Mouse (Mus musculus): ENCODE results near the gene Cep350. TPM values are rescaled to one million over a fixed set of nuclear protein-coding genes. Genes with fewer than 3 reads are reported as not detected.

Gene Cep350
- total RNA-seq, 2 experiments from 2014 or later: 35.4 to 37.7 TPM

DNA sequence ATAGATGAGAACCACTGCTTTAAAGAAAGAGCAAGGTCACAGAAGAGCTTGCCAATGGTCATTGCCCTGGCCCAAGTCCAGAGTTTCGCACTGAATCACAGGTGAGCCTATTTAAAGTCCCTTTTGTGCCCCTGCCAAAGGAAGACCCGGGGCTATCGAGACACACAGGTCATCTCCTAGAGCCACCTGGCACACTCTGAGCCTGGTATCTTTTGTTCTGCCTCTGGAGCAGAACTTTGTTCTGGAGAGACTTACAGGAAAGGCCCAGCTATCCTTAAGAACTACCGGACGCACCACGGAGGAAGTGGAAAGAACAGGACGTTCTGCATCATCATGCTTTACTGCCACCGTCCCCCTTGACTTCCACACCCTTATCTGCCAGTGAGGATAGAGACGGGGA is 167.4 kb downstream of the Cep350 start:
- DNase-seq: no peak

DNA sequence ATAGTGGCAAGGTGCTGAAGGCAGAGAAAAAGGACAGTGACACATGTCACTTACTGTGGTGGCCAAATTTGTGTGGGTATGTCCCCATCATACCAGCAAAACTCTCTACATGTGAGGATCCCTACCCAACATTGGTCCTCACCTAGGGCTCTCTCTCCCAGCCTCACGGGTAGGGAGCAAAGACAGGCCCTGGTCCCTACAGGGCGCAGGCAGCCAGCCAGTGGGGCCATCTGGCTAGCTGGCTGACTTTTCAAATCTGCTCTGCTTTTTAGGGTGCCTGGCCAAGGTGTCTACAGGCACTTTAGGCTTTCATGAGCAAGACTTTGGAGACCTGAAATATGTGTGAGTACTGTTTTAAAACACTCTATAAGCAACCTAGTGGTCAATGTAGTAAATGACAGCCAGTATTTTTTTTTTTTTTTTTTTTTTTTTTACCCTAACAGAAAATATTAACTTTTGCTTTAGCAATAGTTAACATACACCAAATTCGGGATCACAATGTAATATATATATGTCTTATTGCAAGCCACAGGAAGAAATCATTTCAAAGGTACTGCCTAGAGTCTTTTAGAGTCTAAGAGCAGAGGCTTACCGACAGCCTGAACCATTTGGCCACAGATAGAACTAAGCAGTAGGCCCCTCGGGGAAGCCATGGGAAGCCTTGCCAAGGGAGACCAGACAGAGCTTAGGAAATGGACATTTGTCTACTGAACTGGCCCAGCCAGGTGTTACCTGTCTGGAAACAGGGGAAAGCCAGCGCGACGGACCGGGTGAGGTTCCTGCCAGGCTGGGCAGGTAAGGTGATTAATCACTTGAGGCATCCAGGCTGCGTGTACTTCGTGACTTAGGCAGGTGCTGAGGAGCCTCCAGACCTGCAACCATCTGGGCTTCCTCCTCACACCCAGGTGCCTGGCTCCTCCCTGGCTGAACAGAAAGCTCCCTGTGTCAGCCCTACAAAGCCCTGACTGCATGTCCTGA is 171.8 kb downstream of the Cep350 start:
- DNase-seq: no peak

DNA sequence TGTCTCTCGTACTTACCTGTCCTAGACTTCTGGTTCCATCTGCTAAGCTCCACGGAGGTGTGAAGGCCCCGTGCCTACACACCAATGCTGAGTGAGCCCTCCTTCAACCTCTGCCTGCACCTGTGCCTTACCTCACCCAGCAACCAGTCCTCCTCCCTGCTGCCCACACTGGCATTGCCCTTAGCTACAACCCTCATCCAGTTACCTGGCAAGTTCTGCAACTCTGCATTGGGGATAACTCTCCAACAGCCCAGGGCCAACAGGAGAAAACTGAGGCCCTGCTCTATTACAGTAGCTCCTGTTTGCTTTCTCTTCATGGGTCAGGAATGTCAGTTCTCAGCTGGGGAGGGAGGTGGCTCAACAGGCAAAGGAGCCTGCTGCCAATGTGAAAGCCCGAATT is 175.1 kb downstream of the Cep350 start:
- DNase-seq: no peak

DNA sequence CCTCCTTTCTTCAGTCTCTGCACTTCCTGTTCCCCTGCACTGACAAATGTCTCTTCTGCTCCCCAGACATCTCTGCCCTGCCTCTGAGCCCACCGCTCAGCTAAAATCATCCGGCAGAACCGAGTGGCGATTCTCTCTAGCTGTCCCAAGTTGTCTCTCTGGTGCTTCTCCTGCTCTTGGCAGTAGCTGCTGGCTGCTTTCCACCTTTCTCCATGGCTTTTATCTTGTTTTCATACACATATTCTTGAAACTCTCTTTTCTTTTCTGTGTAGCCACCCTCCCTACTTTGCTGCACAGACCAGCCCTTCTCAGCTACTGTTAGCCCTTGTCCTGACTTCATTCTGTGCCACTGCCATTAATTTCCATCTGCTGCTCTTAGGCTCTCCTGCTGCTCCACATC is 175.6 kb downstream of the Cep350 start:
- DNase-seq: peak; percentile 33

DNA sequence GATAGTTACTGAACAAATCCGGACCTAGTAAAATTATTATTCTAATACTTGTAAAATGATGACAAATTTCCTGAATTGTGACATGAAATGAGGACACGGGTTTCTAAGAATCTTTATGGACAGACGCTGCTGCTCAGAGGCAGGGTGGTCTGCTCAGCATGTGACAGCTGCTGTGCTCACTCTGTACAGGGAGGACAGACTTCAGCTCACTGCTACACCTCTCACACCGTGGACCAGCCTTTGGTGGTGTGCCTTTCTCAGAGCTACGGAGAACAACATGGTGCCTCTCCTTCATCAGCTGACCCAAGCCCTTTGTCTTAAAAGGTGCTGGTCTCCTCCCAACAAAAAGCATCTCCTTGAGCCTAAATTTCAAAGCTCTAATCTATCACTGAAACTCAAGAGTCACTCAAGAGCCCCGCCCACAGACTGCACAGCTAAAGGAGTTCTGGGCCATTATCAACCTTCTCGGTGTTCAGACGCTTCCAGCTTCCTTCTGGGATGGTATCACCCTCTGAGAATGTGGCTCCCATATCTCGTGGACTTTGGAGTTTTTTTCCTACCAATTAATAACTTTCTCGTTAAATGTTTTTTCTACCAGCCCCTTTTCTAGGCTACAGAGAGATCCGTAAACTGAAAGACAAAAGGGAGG is 176.2 kb downstream of the Cep350 start:
- no peak for DNase-seq

- peak; percentile 30 for DNase-seq
Measured at GRCm38 (mm10) chr1:155795791-155796233, 177.2 kb downstream of the Cep350 start.

Other genes starting within 250 kb of the Cep350 start
- not detected for gene Lhx4, start 221.6 kb downstream of the Cep350 start, total RNA-seq (2021)
- gene Qsox1, start 160.4 kb downstream of the Cep350 start, total RNA-seq (2021): 10 to 100 TPM; 76.5 to 77.4 TPM
- 10 to 100 TPM; 65.9 to 66.6 TPM for gene Tor1aip2, start 62.1 kb upstream of the Cep350 start, total RNA-seq (2021)
- gene Tor1aip1, start 63.2 kb upstream of the Cep350 start, total RNA-seq (2021): 10 to 100 TPM; 55.1 to 56.3 TPM
- gene Fam163a, start 231.8 kb upstream of the Cep350 start, total RNA-seq (2021): under 1 TPM; 0.81 to 0.88 TPM